Mouse (Mus musculus): ENCODE results near the gene Gm4952. TPM values are rescaled to one million over a fixed set of nuclear protein-coding genes. Genes with fewer than 3 reads are reported as not detected.

Gm4952 gene
- polyA plus RNA-seq, 1 experiment from 2014 or later, result 1.2 TPM

GRCm38 (mm10) chr19:12575107-12575506, 24.7 kb upstream of the Gm4952 start:
- 0 out of 2 replicates have a peak, but pooled peaks cover 2% of the 10 kb centered on the region for H3K4me1 ChIP-seq (replicated peaks; ENCODE audit: control insufficient read depth, insufficient read depth)
- no peak overlapping the region for H3K4me3 ChIP-seq (ENCODE audit: low read depth, low read length)
- no peak for ATAC-seq (ENCODE audit: low FRiP score, low TSS enrichment)
- no peak overlapping the region; the same call in 1 of the 2 replicates for H3K4me2 ChIP-seq (replicated peaks; ENCODE audit: low read depth)
- TF ChIP-seq EP300 (optimal IDR thresholded peaks at IDR 0.05), result peak; percentile 33
- no peak for TF ChIP-seq CTCF (IDR thresholded peaks at IDR 0.05; ENCODE audit: low read depth)
- H3K9me3 ChIP-seq (ENCODE audit: control insufficient read depth, low read length), result no peaks in the 10 kb centered on the region
- DNase-seq (ENCODE audit: low spot score), result peak; percentile 18
- WGBS, result 48% methylated on average over 7 of the region's 7 CpGs
- peak overlapping the region; percentile 41 for H3K27ac ChIP-seq (replicated peaks)
- no peak overlapping the region for H3K9ac ChIP-seq (ENCODE audit: low read length)
- H3K36me3 ChIP-seq (ENCODE audit: control insufficient read depth, insufficient read depth, low read length), result 0 out of 2 replicates have a peak, but pooled peaks cover 2% of the 10 kb centered on the region
- no peaks in the 10 kb centered on the region for H3K27me3 ChIP-seq (ENCODE audit: control insufficient read depth, insufficient read depth, low read length)

- TF ChIP-seq CTCF (IDR thresholded peaks at IDR 0.05; ENCODE audit: low read depth) (no peak), EP300 (optimal IDR thresholded peaks at IDR 0.05) (no peak)
- 87% methylated on average over 2 of the region's 2 CpGs for WGBS
- DNase-seq (ENCODE audit: low spot score), result no peak
- ATAC-seq (ENCODE audit: low FRiP score, low TSS enrichment), result no peak
- H3K27ac ChIP-seq (replicated peaks), result no peak overlapping the region
- no peak overlapping the region for H3K4me2 ChIP-seq (replicated peaks; ENCODE audit: low read depth)
- H3K36me3 ChIP-seq (ENCODE audit: control insufficient read depth, insufficient read depth, low read length), result 0 out of 2 replicates have a peak, but pooled peaks cover 2% of the 10 kb centered on the region
- H3K27me3 ChIP-seq (ENCODE audit: control insufficient read depth, insufficient read depth, low read length), result no peaks in the 10 kb centered on the region
- H3K9me3 ChIP-seq (ENCODE audit: control insufficient read depth, low read length), result no peaks in the 10 kb centered on the region
- H3K9ac ChIP-seq (ENCODE audit: low read length), result no peak overlapping the region
- no peak overlapping the region for H3K4me3 ChIP-seq (ENCODE audit: low read depth, low read length)
- H3K4me1 ChIP-seq (replicated peaks; ENCODE audit: control insufficient read depth, insufficient read depth), result 0 out of 2 replicates have a peak, but pooled peaks cover 2% of the 10 kb centered on the region
Measured at GRCm38 (mm10) chr19:12575514-12575913, 24.3 kb upstream of the Gm4952 start.

- H3K4me3 ChIP-seq (ENCODE audit: low read depth, low read length), result no peak overlapping the region
- no peak for ATAC-seq (ENCODE audit: low FRiP score, low TSS enrichment)
- no peaks in the 10 kb centered on the region for H3K9me3 ChIP-seq (ENCODE audit: control insufficient read depth, low read length)
- H3K36me3 ChIP-seq (ENCODE audit: control insufficient read depth, insufficient read depth, low read length), result 0 out of 2 replicates have a peak, but pooled peaks cover 2% of the 10 kb centered on the region
- no peak overlapping the region for H3K27ac ChIP-seq (replicated peaks)
- no peak overlapping the region for H3K4me2 ChIP-seq (replicated peaks; ENCODE audit: low read depth)
- no peaks in the 10 kb centered on the region for H3K27me3 ChIP-seq (ENCODE audit: control insufficient read depth, insufficient read depth, low read length)
- WGBS, result 82% methylated on average over 2 of the region's 2 CpGs
- no peak for TF ChIP-seq CTCF (IDR thresholded peaks at IDR 0.05; ENCODE audit: low read depth)
- TF ChIP-seq EP300 (optimal IDR thresholded peaks at IDR 0.05), result no peak
- DNase-seq (ENCODE audit: low spot score), result no peak
- 0 out of 2 replicates have a peak, but pooled peaks cover 2% of the 10 kb centered on the region for H3K4me1 ChIP-seq (replicated peaks; ENCODE audit: control insufficient read depth, insufficient read depth)
- H3K9ac ChIP-seq (ENCODE audit: low read length), result no peak overlapping the region
Measured at GRCm38 (mm10) chr19:12576639-12577038, 23.1 kb upstream of the Gm4952 start.

GRCm38 (mm10) chr19:12585310-12585709, 14.5 kb upstream of the Gm4952 start:
- H3K4me1 ChIP-seq (replicated peaks; ENCODE audit: control insufficient read depth, insufficient read depth), result no peaks in the 10 kb centered on the region
- H3K9ac ChIP-seq (ENCODE audit: low read length), result no peak overlapping the region
- DNase-seq (ENCODE audit: low spot score) (no peak), ATAC-seq (ENCODE audit: low FRiP score, low TSS enrichment) (no peak)
- H3K4me3 ChIP-seq (ENCODE audit: low read depth, low read length), result no peak overlapping the region
- WGBS, result 67% methylated on average over 4 of the region's 4 CpGs
- no peaks in the 10 kb centered on the region for H3K9me3 ChIP-seq (ENCODE audit: control insufficient read depth, low read length)
- no peak overlapping the region for H3K4me2 ChIP-seq (replicated peaks; ENCODE audit: low read depth)
- no peaks in the 10 kb centered on the region for H3K36me3 ChIP-seq (ENCODE audit: control insufficient read depth, insufficient read depth, low read length)
- H3K27ac ChIP-seq (replicated peaks), result no peak overlapping the region
- no peaks in the 10 kb centered on the region for H3K27me3 ChIP-seq (ENCODE audit: control insufficient read depth, insufficient read depth, low read length)
- no peak for TF ChIP-seq EP300 (optimal IDR thresholded peaks at IDR 0.05)
- no peak for TF ChIP-seq CTCF (IDR thresholded peaks at IDR 0.05; ENCODE audit: low read depth)

GRCm38 (mm10) chr19:12591908-12592307, 7.9 kb upstream of the Gm4952 start:
- Histone ChIP-seq H3K36me3 (ENCODE audit: control insufficient read depth, insufficient read depth, low read length) (no peaks in the 10 kb centered on the region), H3K9ac (ENCODE audit: low read length) (no peak overlapping the region), H3K9me3 (ENCODE audit: control insufficient read depth, low read length) (no peaks in the 10 kb centered on the region), H3K4me3 (ENCODE audit: low read depth, low read length) (no peak overlapping the region), H3K27me3 (ENCODE audit: control insufficient read depth, insufficient read depth, low read length) (no peaks in the 10 kb centered on the region), H3K4me2 (replicated peaks; ENCODE audit: low read depth) (no peak overlapping the region), H3K4me1 (replicated peaks; ENCODE audit: control insufficient read depth, insufficient read depth) (no peaks in the 10 kb centered on the region; the same call in 1 of the 2 replicates), H3K27ac (replicated peaks) (no peak overlapping the region)
- 7% methylated on average over 1 of the region's 1 CpGs for WGBS
- ATAC-seq (ENCODE audit: low FRiP score, low TSS enrichment), result no peak
- TF ChIP-seq EP300 (optimal IDR thresholded peaks at IDR 0.05) (no peak), CTCF (IDR thresholded peaks at IDR 0.05; ENCODE audit: low read depth) (peak; percentile 93)
- DNase-seq (ENCODE audit: low spot score), result peak; percentile 65

- no peak; the same call in 1 of the 2 replicates for ATAC-seq (ENCODE audit: low FRiP score, low TSS enrichment)
- DNase-seq (ENCODE audit: low spot score), result no peak
- H3K27ac ChIP-seq (replicated peaks), result no peak overlapping the region
- TF ChIP-seq CTCF (IDR thresholded peaks at IDR 0.05; ENCODE audit: low read depth) (no peak), EP300 (optimal IDR thresholded peaks at IDR 0.05) (no peak)
- no peaks in the 10 kb centered on the region; the same call in 1 of the 2 replicates for H3K4me1 ChIP-seq (replicated peaks; ENCODE audit: control insufficient read depth, insufficient read depth)
- no peaks in the 10 kb centered on the region for H3K36me3 ChIP-seq (ENCODE audit: control insufficient read depth, insufficient read depth, low read length)
- no peak overlapping the region for H3K9ac ChIP-seq (ENCODE audit: low read length)
- no peaks in the 10 kb centered on the region for H3K9me3 ChIP-seq (ENCODE audit: control insufficient read depth, low read length)
- H3K27me3 ChIP-seq (ENCODE audit: control insufficient read depth, insufficient read depth, low read length), result no peaks in the 10 kb centered on the region
- 0 out of 2 replicates have a peak overlapping the region, but pooled peaks have one; percentile 69 for H3K4me3 ChIP-seq (ENCODE audit: low read depth, low read length)
- 48% methylated on average over 2 of the region's 2 CpGs for WGBS
- H3K4me2 ChIP-seq (replicated peaks; ENCODE audit: low read depth), result peak overlapping the region; percentile 98
Measured at GRCm38 (mm10) chr19:12595135-12595529, 4.6 kb upstream of the Gm4952 start.
